Mouse (Mus musculus) embryonic facial prominence, embryonic 14.5 days (tissue): ENCODE results near the gene Sorbs1. TPM values are rescaled to one million over a fixed set of nuclear protein-coding genes. Genes with fewer than 3 reads are reported as not detected.
A peak's percentile ranks its signal among the peaks of the same experiment; 100 is the strongest.

Experiments used
- ATAC-seq: fragments of 200-750 bp; cut with Nextera tagmentation; 2 replicates; pipeline ENCODE4 v1.8.0; 2017; ENCODE audit warnings: low read depth, moderate number of reproducible peaks, moderate TSS enrichment
- DNase-seq: peaks from one replicate; pipeline ENCODE4 v3.0.0-alpha.2; 2015; ENCODE audit warnings: low spot score
- H3K27ac ChIP-seq: fragments of 300-500 bp; sonication (generic); replicated peaks from 2 replicates; pipeline ENCODE4 v1.5.1; 2014; ENCODE audit warnings: low read depth, mild to moderate bottlenecking, low read length, moderate library complexity
- H3K27me3 ChIP-seq: fragments of 300-500 bp; sonication (generic); replicated peaks from 2 replicates; pipeline ENCODE4 v1.6.1; 2014; ENCODE audit warnings: low read length; ENCODE audit not compliant: control insufficient read depth, insufficient read depth
- H3K36me3 ChIP-seq: fragments of 300-500 bp; sonication (generic); 2 replicates; pipeline ENCODE4 v1.6.1; 2014; ENCODE audit warnings: low read length, mixed read lengths; ENCODE audit not compliant: control insufficient read depth, insufficient read depth
- H3K4me1 ChIP-seq: fragments of 300-500 bp; sonication (generic); 2 replicates; pipeline ENCODE4 v1.6.1; 2014; ENCODE audit warnings: antibody characterized with exemption, low read length; ENCODE audit not compliant: control insufficient read depth, insufficient read depth
- H3K4me2 ChIP-seq: fragments of 300-500 bp; sonication (generic); 2 replicates; pipeline ENCODE4 v1.6.1; 2014; ENCODE audit warnings: low read depth, mild to moderate bottlenecking, low read length, moderate library complexity, mixed read lengths
- H3K4me3 ChIP-seq: fragments of 300-500 bp; sonication (generic); 2 replicates; pipeline ENCODE4 v1.5.1; 2014; ENCODE audit warnings: low read depth, mild to moderate bottlenecking, low read length
- H3K9ac ChIP-seq: fragments of 300-500 bp; sonication (generic); 2 replicates; pipeline ENCODE4 v1.6.1; 2014; ENCODE audit warnings: low read depth, mild to moderate bottlenecking, low read length, moderate library complexity, mixed read lengths
- H3K9me3 ChIP-seq: fragments of 300-500 bp; sonication (generic); 2 replicates; pipeline ENCODE4 v1.6.1; 2016; ENCODE audit warnings: low read length; ENCODE audit not compliant: control insufficient read depth
- WGBS: fragments of 180-500 bp; shearing (Covaris S2); extraction: QIAGEN DNeasy Blood & Tissue Kit; methylation state at CpG from one replicate; pipeline ENCODE4 v1.1.7; 2014; 5-methylcytosine and 5-hydroxymethylcytosine counted together
- polyA plus RNA-seq: library from polyadenylated mRNA; unstranded; fragments of >200 nt; fragmentation: Nextera tagmentation; extraction: Ambion mirVana; gene quantifications from 2 replicates; pipeline ENCODE4 v1.2.1, GENCODE M21; 2014

Gene Sorbs1
- polyA plus RNA-seq, 1 experiment from 2014 or later: 54.1 TPM

- Histone ChIP-seq H3K9me3 (no peaks in the 10 kb centered on the region), H3K36me3 (peaks cover 11% of the 10 kb centered on the region; the same call in 1 of the 2 replicates), H3K4me1 (no peaks in the 10 kb centered on the region), H3K4me3 (no peak overlapping the region), H3K27ac (no peak overlapping the region), H3K9ac (no peak overlapping the region), H3K27me3 (no peaks in the 10 kb centered on the region), H3K4me2 (no peak overlapping the region)
- no peak for ATAC-seq
- 76% methylated on average over 3 of the region's 3 CpGs for WGBS
- DNase-seq: no peak
Measured at GRCm38 (mm10) chr19:40349281-40349680, 164.3 kb downstream of the Sorbs1 start.

- Histone ChIP-seq H3K36me3 (peaks cover 13% of the 10 kb centered on the region; the same call in 1 of the 2 replicates), H3K27me3 (no peaks in the 10 kb centered on the region), H3K27ac (no peak overlapping the region; the same call in 1 of the 2 replicates), H3K9ac (no peak overlapping the region), H3K4me3 (no peak overlapping the region), H3K9me3 (no peaks in the 10 kb centered on the region), H3K4me1 (no peaks in the 10 kb centered on the region), H3K4me2 (no peak overlapping the region)
- WGBS: 58% methylated on average over 2 of the region's 2 CpGs
- ATAC-seq (no peak), DNase-seq (no peak)
Measured at GRCm38 (mm10) chr19:40348652-40349051, 164.9 kb downstream of the Sorbs1 start.

- 70% methylated on average over 7 of the region's 7 CpGs for WGBS
Measured at GRCm38 (mm10) chr19:40348175-40348574, 165.4 kb downstream of the Sorbs1 start.

GRCm38 (mm10) chr19:40346908-40347307 is 166.7 kb downstream of the Sorbs1 start:
- Histone ChIP-seq H3K4me2 (no peak overlapping the region), H3K9me3 (no peaks in the 10 kb centered on the region), H3K27me3 (no peaks in the 10 kb centered on the region), H3K36me3 (peaks cover 13% of the 10 kb centered on the region; the same call in 1 of the 2 replicates), H3K4me1 (no peaks in the 10 kb centered on the region), H3K27ac (no peak overlapping the region; the same call in 1 of the 2 replicates), H3K9ac (no peak overlapping the region), H3K4me3 (no peak overlapping the region)
- ATAC-seq (no peak), DNase-seq (no peak)
- WGBS: 66% methylated on average over 3 of the region's 3 CpGs

More at GRCm38 (mm10) chr19:40348175-40348574, 165.4 kb downstream of the Sorbs1 start:
- Histone ChIP-seq H3K36me3 (peaks cover 13% of the 10 kb centered on the region; the same call in 1 of the 2 replicates), H3K4me3 (no peak overlapping the region), H3K9ac (no peak overlapping the region), H3K27ac (no peak overlapping the region; the same call in 1 of the 2 replicates), H3K27me3 (no peaks in the 10 kb centered on the region), H3K4me2 (no peak overlapping the region), H3K9me3 (no peaks in the 10 kb centered on the region), H3K4me1 (no peaks in the 10 kb centered on the region)
- DNase-seq: no peak
- ATAC-seq: peak; percentile 58; the same call in 1 of the 2 replicates

GRCm38 (mm10) chr19:40346232-40346844 is 167.2 kb downstream of the Sorbs1 start:
- H3K4me1 ChIP-seq: no peaks in the 10 kb centered on the region
- no peak for DNase-seq
- peaks cover 10% of the 10 kb centered on the region; the same call in 1 of the 2 replicates for H3K36me3 ChIP-seq
- ATAC-seq: no peak
- 0 out of 2 replicates have a peak overlapping the region, but pooled peaks have one; percentile 21 for H3K27ac ChIP-seq
- WGBS: 51% methylated on average over 5 of the region's 5 CpGs
- H3K4me2 ChIP-seq: no peak overlapping the region
- H3K4me3 ChIP-seq: no peak overlapping the region
- H3K27me3 ChIP-seq: no peaks in the 10 kb centered on the region
- no peaks in the 10 kb centered on the region for H3K9me3 ChIP-seq
- no peak overlapping the region for H3K9ac ChIP-seq

GRCm38 (mm10) chr19:40345684-40346083 is 167.9 kb downstream of the Sorbs1 start:
- no peak overlapping the region for H3K4me2 ChIP-seq
- H3K27ac ChIP-seq: 0 out of 2 replicates have a peak overlapping the region, but pooled peaks have one; percentile 21
- 0 out of 2 replicates have a peak, but pooled peaks cover 3% of the 10 kb centered on the region for H3K36me3 ChIP-seq
- no peak for ATAC-seq
- H3K4me1 ChIP-seq: no peaks in the 10 kb centered on the region
- no peak overlapping the region for H3K4me3 ChIP-seq
- 15% methylated on average over 5 of the region's 5 CpGs for WGBS
- H3K9me3 ChIP-seq: no peaks in the 10 kb centered on the region
- no peak for DNase-seq
- no peak overlapping the region for H3K9ac ChIP-seq
- no peaks in the 10 kb centered on the region for H3K27me3 ChIP-seq

GRCm38 (mm10) chr19:40343018-40343417 is 170.6 kb downstream of the Sorbs1 start:
- peak; percentile 80 for DNase-seq
- Histone ChIP-seq H3K4me1 (no peaks in the 10 kb centered on the region), H3K27me3 (no peaks in the 10 kb centered on the region), H3K27ac (no peak overlapping the region), H3K9ac (no peak overlapping the region), H3K4me2 (no peak overlapping the region), H3K36me3 (0 out of 2 replicates have a peak, but pooled peaks cover 3% of the 10 kb centered on the region), H3K9me3 (no peaks in the 10 kb centered on the region), H3K4me3 (no peak overlapping the region)
- 12% methylated on average over 5 of the region's 5 CpGs for WGBS
- ATAC-seq: peak; percentile 81; the same call in 1 of the 2 replicates

- 11% methylated on average over 6 of the region's 6 CpGs for WGBS
- ATAC-seq: no peak
- no peak overlapping the region for H3K9ac ChIP-seq
- H3K36me3 ChIP-seq: 0 out of 2 replicates have a peak, but pooled peaks cover 3% of the 10 kb centered on the region
- H3K4me3 ChIP-seq: no peak overlapping the region
- no peak for DNase-seq
- H3K27me3 ChIP-seq: no peaks in the 10 kb centered on the region
- no peaks in the 10 kb centered on the region for H3K9me3 ChIP-seq
- H3K4me2 ChIP-seq: no peak overlapping the region
- H3K4me1 ChIP-seq: no peaks in the 10 kb centered on the region
- no peak overlapping the region for H3K27ac ChIP-seq
Measured at GRCm38 (mm10) chr19:40341141-40341540, 172.4 kb downstream of the Sorbs1 start.

- Histone ChIP-seq H3K9me3 (no peaks in the 10 kb centered on the region), H3K27ac (no peak overlapping the region), H3K4me1 (no peaks in the 10 kb centered on the region), H3K27me3 (no peaks in the 10 kb centered on the region), H3K4me3 (no peak overlapping the region), H3K36me3 (no peaks in the 10 kb centered on the region), H3K4me2 (no peak overlapping the region), H3K9ac (no peak overlapping the region)
- ATAC-seq (no peak), DNase-seq (no peak)
- WGBS: 77% methylated on average over 4 of the region's 4 CpGs
Measured at GRCm38 (mm10) chr19:40336694-40337093, 176.9 kb downstream of the Sorbs1 start.
